Mouse (Mus musculus): Measurements from ENCODE around the gene Csn2. TPM values are rescaled to one million over a fixed set of nuclear protein-coding genes. Genes with fewer than 3 reads are reported as not detected.

Gene Csn2
- polyA plus RNA-seq (2015; fragmentation: Nextera tagmentation; extraction: Ambion mirVana) = not detected in 2 replicates

- Histone ChIP-seq H3K9me3 (no peaks in the 10 kb centered on the region), H3K27me3 (no peaks in the 10 kb centered on the region), H3K4me3 (no peak within 1 kb of the TSS), H3K27ac (replicated peaks) (no peak within 1 kb of the TSS), H3K9ac (no peak within 1 kb of the TSS), H3K36me3 (no peaks in the 10 kb centered on the region), H3K4me1 (replicated peaks) (no peaks in the 10 kb centered on the region), H3K4me2 (no peak within 1 kb of the TSS)
- 79% methylated on average over 3 of the region's 3 CpGs for WGBS
- no peak for ATAC-seq (ENCODE audit: low read depth)
Measured at GRCm38 (mm10) chr5:87699530-87699929, at the start of gene Csn2. Gene Csn2 (minus strand): TSS chr5:87699630.

GRCm38 (mm10) chr5:87734821-87735220, 35.4 kb upstream of the Csn2 start:
- Histone ChIP-seq H3K4me2 (no peak overlapping the region), H3K4me3 (no peak overlapping the region), H3K36me3 (no peaks in the 10 kb centered on the region), H3K27me3 (no peaks in the 10 kb centered on the region), H3K9me3 (no peaks in the 10 kb centered on the region), H3K9ac (no peak overlapping the region), H3K27ac (replicated peaks) (no peak overlapping the region), H3K4me1 (replicated peaks) (no peaks in the 10 kb centered on the region)
- ATAC-seq (ENCODE audit: low read depth) = no peak

DNA sequence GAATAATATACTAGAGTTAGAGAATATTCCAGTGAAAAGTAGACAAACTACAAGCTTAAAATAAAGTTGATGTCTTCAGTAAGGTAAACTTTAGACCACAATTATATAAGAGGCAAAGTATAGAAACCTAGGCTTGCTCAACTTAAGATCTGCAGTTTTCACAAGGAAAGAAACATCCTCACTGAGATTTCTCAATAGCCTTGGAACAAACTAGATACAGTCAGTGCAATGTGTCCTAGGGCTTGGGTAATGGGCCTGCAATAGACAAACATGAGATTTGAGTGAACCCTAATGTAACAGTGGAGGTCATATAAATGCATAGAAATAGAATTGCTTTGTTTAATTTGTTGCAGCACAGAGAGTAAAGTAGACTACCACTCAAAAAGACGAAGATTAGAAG, 6.5 kb upstream of the Csn2 start:
- no peaks in the 10 kb centered on the region for H3K27me3 ChIP-seq
- H3K27ac ChIP-seq (replicated peaks) = no peak overlapping the region
- H3K4me1 ChIP-seq (replicated peaks) = no peaks in the 10 kb centered on the region
- no peaks in the 10 kb centered on the region for H3K9me3 ChIP-seq
- ATAC-seq (ENCODE audit: low read depth) = no peak
- no peak overlapping the region for H3K9ac ChIP-seq
- no peaks in the 10 kb centered on the region for H3K36me3 ChIP-seq
- 83% methylated on average over 1 of the region's 1 CpGs for WGBS
- no peak overlapping the region for H3K4me2 ChIP-seq
- H3K4me3 ChIP-seq = no peak overlapping the region

DNA sequence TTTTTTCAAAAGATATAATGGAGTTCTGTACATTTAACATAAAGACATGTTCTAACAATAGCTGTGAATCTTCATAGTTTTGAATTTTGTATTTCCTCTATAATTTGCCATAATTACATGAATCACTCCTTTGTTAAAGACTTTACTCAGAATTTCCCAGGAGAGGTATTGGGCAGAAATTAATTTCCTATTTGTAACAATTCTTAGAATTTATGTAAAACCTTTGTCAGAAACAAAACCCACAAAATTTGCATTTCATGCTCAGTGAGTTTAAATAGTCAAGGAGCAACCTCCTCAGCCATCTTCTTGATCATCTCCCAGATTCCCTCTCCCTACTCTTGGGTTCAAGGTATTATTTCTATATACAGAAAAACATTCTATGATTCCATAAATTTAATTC, 33.5 kb downstream of the Csn2 start, which contains the start of gene Csn1s1:
Gene Csn1s1, plus strand, starts transcription at position 301 of the 400 bp plus-strand sequence.
- no peak within 1 kb of the TSS for H3K9ac ChIP-seq

GRCm38 (mm10) chr5:87642787-87643186, 56.6 kb downstream of the Csn2 start:
- Histone ChIP-seq H3K9ac (no peak overlapping the region), H3K36me3 (no peaks in the 10 kb centered on the region), H3K9me3 (no peaks in the 10 kb centered on the region), H3K4me3 (no peak overlapping the region), H3K27ac (replicated peaks) (no peak overlapping the region), H3K4me1 (replicated peaks) (no peaks in the 10 kb centered on the region), H3K27me3 (no peaks in the 10 kb centered on the region), H3K4me2 (no peak overlapping the region)
- ATAC-seq (ENCODE audit: low read depth) = no peak

More for the DNA sequence above, 33.5 kb downstream of the Csn2 start, which contains the start of gene Csn1s1:
- H3K27ac ChIP-seq (replicated peaks) = no peak within 1 kb of the TSS
- no peaks in the 10 kb centered on the region for H3K9me3 ChIP-seq
- H3K4me3 ChIP-seq = no peak within 1 kb of the TSS
- H3K4me2 ChIP-seq = no peak within 1 kb of the TSS
- no peaks in the 10 kb centered on the region for H3K27me3 ChIP-seq
- H3K4me1 ChIP-seq (replicated peaks) = no peaks in the 10 kb centered on the region
- no peaks in the 10 kb centered on the region for H3K36me3 ChIP-seq
- ATAC-seq (ENCODE audit: low read depth) = no peak

Other genes with a start within 250 kb of the Csn2 start
- gene Ugt2a2, start 217.4 kb downstream of the Csn2 start, polyA plus RNA-seq (2015; fragmentation: Nextera tagmentation; extraction: Ambion mirVana) = not detected in 2 replicates
- gene Gm43638, start 212.8 kb downstream of the Csn2 start, polyA plus RNA-seq (2015; fragmentation: Nextera tagmentation; extraction: Ambion mirVana) = not detected in 2 replicates
- not detected in 2 replicates for gene Ugt2a1, start 208.8 kb downstream of the Csn2 start, polyA plus RNA-seq (2015; fragmentation: Nextera tagmentation; extraction: Ambion mirVana)
- gene Sult1b1, start 161.4 kb downstream of the Csn2 start, polyA plus RNA-seq (2015; fragmentation: Nextera tagmentation; extraction: Ambion mirVana) = not detected in 2 replicates
- gene Sult1d1, start 130.6 kb downstream of the Csn2 start, polyA plus RNA-seq (2015; fragmentation: Nextera tagmentation; extraction: Ambion mirVana) = not detected in 2 replicates
- not detected in 2 replicates for gene Sult1e1, start 108.0 kb downstream of the Csn2 start, polyA plus RNA-seq (2015; fragmentation: Nextera tagmentation; extraction: Ambion mirVana)
- gene Csn1s1, start 33.4 kb downstream of the Csn2 start, polyA plus RNA-seq (2015; fragmentation: Nextera tagmentation; extraction: Ambion mirVana) = not detected in 2 replicates
- gene Csn1s2a, start 74.9 kb upstream of the Csn2 start, polyA plus RNA-seq (2015; fragmentation: Nextera tagmentation; extraction: Ambion mirVana) = not detected in 2 replicates
- not detected in 2 replicates for gene Csn1s2b, start 108.5 kb upstream of the Csn2 start, polyA plus RNA-seq (2015; fragmentation: Nextera tagmentation; extraction: Ambion mirVana)
- not detected in 2 replicates for gene Prr27, start 126.1 kb upstream of the Csn2 start, polyA plus RNA-seq (2015; fragmentation: Nextera tagmentation; extraction: Ambion mirVana)
- not detected in 2 replicates for gene Odam, start 185.4 kb upstream of the Csn2 start, polyA plus RNA-seq (2015; fragmentation: Nextera tagmentation; extraction: Ambion mirVana)
- gene Csn3, start 225.9 kb upstream of the Csn2 start, polyA plus RNA-seq (2015; fragmentation: Nextera tagmentation; extraction: Ambion mirVana) = 0.41 TPM in 1 of 2 replicates, not detected in the other